Mouse (Mus musculus) forebrain, embryonic 11.5 days (tissue): ENCODE measurements at regions not wholly inside any gene's neighbourhood (a gene's known extent, or its start where the extent isn't known, plus 50 kb on each side); places are given as distances from the start of the nearest gene placed in this dataset.

Experiments
- ATAC-seq: fragments of 200-750 bp; cut with Nextera tagmentation; replicated peaks from 2 replicates; pipeline ENCODE4 v1.8.0; 2017; ENCODE audit warnings: moderate TSS enrichment; ENCODE audit not compliant: low FRiP score
- DNase-seq: peaks from one replicate; pipeline ENCODE4 v3.0.0-alpha.2; 2017; ENCODE audit warnings: low spot score
- H3K27ac ChIP-seq: fragments of 300-500 bp; sonication (generic); 2 replicates; pipeline ENCODE4 v1.5.1; 2014; ENCODE audit warnings: low read depth, low read length
- H3K27me3 ChIP-seq: fragments of 300-500 bp; sonication (generic); 2 replicates; pipeline ENCODE4 v1.6.1; 2014; ENCODE audit warnings: mild to moderate bottlenecking, low read length, mixed read lengths; ENCODE audit not compliant: control insufficient read depth, insufficient read depth
- H3K36me3 ChIP-seq: fragments of 300-500 bp; sonication (generic); 2 replicates; pipeline ENCODE4 v1.6.1; 2014; ENCODE audit warnings: mild to moderate bottlenecking, low read length, moderate library complexity, mixed read lengths; ENCODE audit not compliant: control insufficient read depth, insufficient read depth
- H3K4me1 ChIP-seq: fragments of 300-500 bp; sonication (generic); replicated peaks from 2 replicates; pipeline ENCODE4 v1.6.1; 2014; ENCODE audit warnings: low read length, mixed read lengths; ENCODE audit not compliant: control insufficient read depth, insufficient read depth
- H3K4me2 ChIP-seq: fragments of 300-500 bp; sonication (generic); 2 replicates; pipeline ENCODE4 v1.6.1; 2014; ENCODE audit warnings: low read depth, mild to moderate bottlenecking, low read length, moderate library complexity, mixed read lengths; ENCODE audit not compliant: severe bottlenecking
- H3K4me3 ChIP-seq: fragments of 300-500 bp; sonication (generic); 2 replicates; pipeline ENCODE4 v1.5.1; 2014; ENCODE audit warnings: low read depth, low read length
- H3K9ac ChIP-seq: fragments of 300-500 bp; sonication (generic); 2 replicates; pipeline ENCODE4 v1.6.1; 2014; ENCODE audit warnings: low read length
- H3K9me3 ChIP-seq: fragments of 300-500 bp; sonication (generic); 2 replicates; pipeline ENCODE4 v1.6.1; 2016; ENCODE audit warnings: low read length, mixed read lengths; ENCODE audit not compliant: control insufficient read depth
- WGBS: fragments of 180-500 bp; shearing (Covaris S2); extraction: QIAGEN DNeasy Blood & Tissue Kit; methylation state at CpG from one replicate; pipeline ENCODE4 v1.1.7; 2014; 5-methylcytosine and 5-hydroxymethylcytosine counted together

DNA sequence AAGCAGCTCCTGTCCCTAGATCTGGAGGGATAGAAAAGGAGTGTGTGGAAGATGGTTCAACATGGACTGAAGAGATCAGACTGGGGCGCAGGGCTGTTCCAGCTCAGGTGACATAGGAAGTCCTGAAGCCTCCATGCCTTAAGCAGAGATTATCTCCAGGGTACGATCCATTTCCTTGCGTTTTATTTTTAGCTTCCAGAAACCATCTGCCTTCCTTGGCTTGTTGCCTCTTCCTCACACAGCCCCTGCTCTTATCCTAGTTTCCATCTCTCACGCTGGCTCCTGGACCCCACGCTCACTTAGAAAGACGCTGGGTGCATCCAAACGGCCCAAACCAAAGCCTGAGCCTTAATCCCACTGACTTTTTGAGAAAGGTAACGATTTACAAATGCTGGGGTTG is 206.8 kb upstream of the Daam1 start:
- Histone ChIP-seq H3K36me3 (no peaks in the 10 kb centered on the region), H3K9ac (no peak overlapping the region), H3K27me3 (no peaks in the 10 kb centered on the region), H3K4me1 (no peaks in the 10 kb centered on the region), H3K4me3 (no peak overlapping the region), H3K27ac (no peak overlapping the region), H3K4me2 (no peak overlapping the region), H3K9me3 (no peaks in the 10 kb centered on the region)
- 84% methylated on average over 8 of the region's 8 CpGs for WGBS
- ATAC-seq (no peak), DNase-seq (no peak)

GRCm38 (mm10) chr12:71624676-71625075 is 206.2 kb upstream of the Daam1 start:
- H3K4me2 ChIP-seq = no peak overlapping the region
- no peak for ATAC-seq
- no peak for DNase-seq
- H3K4me3 ChIP-seq = no peak overlapping the region
- no peak overlapping the region for H3K27ac ChIP-seq
- H3K4me1 ChIP-seq = no peaks in the 10 kb centered on the region
- H3K36me3 ChIP-seq = no peaks in the 10 kb centered on the region
- WGBS = 79% methylated on average over 6 of the region's 6 CpGs
- H3K27me3 ChIP-seq = no peaks in the 10 kb centered on the region
- H3K9me3 ChIP-seq = no peaks in the 10 kb centered on the region
- H3K9ac ChIP-seq = no peak overlapping the region

DNA sequence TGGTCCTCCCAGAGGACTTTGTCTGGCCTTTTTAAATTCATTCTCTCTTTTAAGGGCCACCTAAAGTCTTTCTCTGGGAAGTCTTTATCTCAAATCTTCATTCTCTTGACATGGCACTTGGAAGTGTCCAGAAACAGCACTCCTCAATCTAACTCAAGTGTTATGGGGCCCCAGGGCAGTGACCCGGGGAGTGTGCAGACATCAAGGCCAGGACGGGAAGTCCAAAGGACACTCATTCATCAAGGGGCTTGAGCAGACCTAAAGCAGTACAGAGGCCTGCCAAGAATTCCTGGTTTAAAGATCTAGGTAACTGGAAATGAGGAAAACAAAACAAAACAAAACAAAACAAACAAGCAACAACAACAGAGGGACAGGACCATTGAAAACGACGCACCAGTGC is 205.8 kb upstream of the Daam1 start:
- H3K4me2 ChIP-seq = no peak overlapping the region
- no peak overlapping the region for H3K27ac ChIP-seq
- H3K27me3 ChIP-seq = no peaks in the 10 kb centered on the region
- DNase-seq (no peak), ATAC-seq (no peak)
- H3K9me3 ChIP-seq = no peaks in the 10 kb centered on the region
- no peak overlapping the region for H3K4me3 ChIP-seq
- H3K4me1 ChIP-seq = no peaks in the 10 kb centered on the region
- H3K9ac ChIP-seq = no peak overlapping the region
- H3K36me3 ChIP-seq = no peaks in the 10 kb centered on the region
- WGBS = 89% methylated on average over 4 of the region's 4 CpGs

DNA sequence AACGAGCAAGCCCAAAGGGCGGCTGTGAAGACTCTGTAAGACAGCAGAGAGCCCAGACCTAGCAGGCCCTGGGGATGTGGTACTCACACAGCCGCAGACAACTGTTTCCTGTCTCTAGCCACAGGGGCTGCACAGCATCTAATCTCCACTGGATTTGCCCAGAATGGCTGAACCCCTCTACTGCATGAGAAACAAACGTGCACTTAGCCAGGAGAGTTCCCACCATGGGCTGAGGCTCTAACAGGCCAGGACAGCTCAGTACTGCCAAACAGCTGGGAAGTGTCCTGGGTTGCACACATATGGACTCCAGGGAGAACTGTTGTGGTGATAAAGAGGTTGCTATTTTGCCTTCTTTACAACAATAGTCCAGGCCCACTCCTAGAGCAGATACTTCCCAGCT is 204.1 kb upstream of the Daam1 start:
- Histone ChIP-seq H3K27ac (no peak overlapping the region), H3K4me1 (no peaks in the 10 kb centered on the region), H3K4me2 (no peak overlapping the region), H3K27me3 (no peaks in the 10 kb centered on the region), H3K9ac (no peak overlapping the region), H3K9me3 (no peaks in the 10 kb centered on the region), H3K4me3 (no peak overlapping the region), H3K36me3 (no peaks in the 10 kb centered on the region)
- DNase-seq (no peak), ATAC-seq (no peak)
- WGBS = 75% methylated on average over 4 of the region's 4 CpGs

DNA sequence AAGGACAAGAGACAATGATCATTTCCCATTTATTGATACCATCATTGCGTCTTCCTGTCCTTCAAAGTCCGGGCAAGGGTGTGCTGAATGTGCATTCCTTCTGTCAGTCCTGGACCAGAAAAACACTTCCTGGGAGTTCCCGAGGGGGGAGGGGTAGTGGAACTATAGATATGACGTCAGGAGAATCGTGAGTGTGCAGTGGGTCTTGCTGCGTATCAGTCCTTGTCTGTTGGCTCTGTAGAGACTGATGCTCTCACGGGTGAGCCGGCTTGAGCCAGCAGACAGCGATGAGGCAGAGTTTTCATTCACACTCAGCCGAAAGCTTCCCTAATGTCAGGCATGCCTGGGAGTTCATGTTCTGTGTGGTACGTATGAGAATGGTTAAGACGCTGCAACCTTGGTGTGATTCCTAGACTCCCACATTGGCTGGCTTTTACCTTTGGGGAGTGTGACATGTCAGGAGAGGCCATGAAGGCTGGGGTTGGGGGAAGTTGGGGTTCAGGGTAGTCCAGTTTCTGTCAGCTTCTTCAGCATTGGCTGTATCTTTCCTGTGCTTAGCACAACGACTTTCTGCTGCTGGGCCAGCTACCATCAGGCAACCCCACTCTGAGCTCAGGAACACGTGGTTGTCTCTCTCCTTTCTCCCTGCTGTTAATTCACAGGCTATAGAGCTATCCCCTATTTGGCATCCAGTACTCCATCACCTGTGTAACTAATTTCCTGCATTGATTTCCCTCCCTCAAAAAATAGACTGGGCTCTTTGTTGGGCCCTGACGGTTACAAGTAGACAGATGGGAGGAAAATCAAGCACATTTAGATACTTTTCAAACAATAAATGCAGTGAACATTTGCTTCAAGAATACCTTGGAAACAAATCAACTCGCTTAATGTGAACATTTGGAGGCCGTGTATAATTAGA is 203.2 kb upstream of the Daam1 start:
- WGBS = 81% methylated on average over 17 of the region's 17 CpGs
- Histone ChIP-seq H3K9me3 (no peaks in the 10 kb centered on the region), H3K4me1 (no peaks in the 10 kb centered on the region), H3K27ac (no peak overlapping the region), H3K36me3 (no peaks in the 10 kb centered on the region), H3K27me3 (no peaks in the 10 kb centered on the region), H3K9ac (no peak overlapping the region), H3K4me3 (no peak overlapping the region), H3K4me2 (no peak overlapping the region)
- ATAC-seq (no peak), DNase-seq (no peak)

- H3K4me2 ChIP-seq = no peak overlapping the region
- H3K27ac ChIP-seq = no peak overlapping the region
Observed at GRCm38 (mm10) chr12:71628340-71628738, 202.5 kb upstream of the Daam1 start.

DNA sequence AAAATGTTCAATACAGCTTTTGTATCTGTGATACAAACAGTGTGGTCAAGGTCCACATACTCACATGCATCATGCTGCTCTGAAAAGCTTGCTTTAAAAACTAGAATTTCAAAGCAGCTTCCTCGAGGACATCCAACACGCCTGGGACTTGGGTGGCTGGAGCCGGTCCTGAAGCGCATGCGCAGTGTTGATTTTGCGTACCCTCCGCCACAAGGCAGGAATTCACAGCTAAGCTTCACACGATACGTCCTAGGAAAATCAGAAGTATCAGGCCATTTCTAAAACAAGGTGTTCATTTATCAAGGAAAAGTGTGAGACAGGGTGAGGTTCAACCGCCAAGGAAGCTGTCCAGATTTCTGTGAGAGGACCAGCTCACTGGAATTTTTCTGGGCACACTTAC is 202.1 kb upstream of the Daam1 start:
- no peaks in the 10 kb centered on the region for H3K27me3 ChIP-seq
- no peaks in the 10 kb centered on the region for H3K9me3 ChIP-seq
- H3K9ac ChIP-seq = no peak overlapping the region
- 90% methylated on average over 10 of the region's 10 CpGs for WGBS
- H3K36me3 ChIP-seq = no peaks in the 10 kb centered on the region
- no peak for DNase-seq
- H3K4me3 ChIP-seq = no peak overlapping the region
- no peaks in the 10 kb centered on the region for H3K4me1 ChIP-seq
- H3K4me2 ChIP-seq = no peak overlapping the region
- no peak overlapping the region for H3K27ac ChIP-seq
- ATAC-seq = no peak

More at GRCm38 (mm10) chr12:71628340-71628738, 202.5 kb upstream of the Daam1 start:
- H3K9me3 ChIP-seq = no peaks in the 10 kb centered on the region
- DNase-seq = no peak
- H3K9ac ChIP-seq = no peak overlapping the region
- H3K27me3 ChIP-seq = no peaks in the 10 kb centered on the region
- ATAC-seq = no peak
- 79% methylated on average over 5 of the region's 5 CpGs for WGBS
- H3K4me3 ChIP-seq = no peak overlapping the region
- no peaks in the 10 kb centered on the region for H3K4me1 ChIP-seq
- no peaks in the 10 kb centered on the region for H3K36me3 ChIP-seq

DNA sequence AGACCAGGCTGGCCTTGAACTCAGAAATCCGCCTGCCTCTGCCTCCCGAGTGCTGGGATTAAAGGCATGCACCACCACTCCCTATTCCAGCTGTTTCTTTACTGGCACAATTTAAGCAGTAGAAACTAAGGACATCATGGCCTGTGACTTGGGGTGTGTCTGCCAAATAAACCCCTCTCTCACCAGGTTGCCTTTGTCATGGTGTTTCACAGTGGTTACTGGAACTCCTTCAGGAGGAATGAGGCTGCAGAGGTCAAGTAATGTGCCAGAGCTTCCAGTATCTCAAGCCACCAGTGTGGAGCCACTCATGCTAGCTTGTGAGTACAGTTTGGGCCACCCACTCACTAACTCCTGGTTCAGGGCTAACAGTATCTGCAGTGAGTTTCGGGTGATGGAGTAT is 200.5 kb upstream of the Daam1 start:
- H3K4me1 ChIP-seq = no peaks in the 10 kb centered on the region
- DNase-seq (no peak), ATAC-seq (no peak)
- H3K27ac ChIP-seq = no peak overlapping the region
- no peak overlapping the region for H3K9ac ChIP-seq
- no peak overlapping the region for H3K4me3 ChIP-seq
- WGBS = 88% methylated on average over 3 of the region's 3 CpGs
- H3K36me3 ChIP-seq = no peaks in the 10 kb centered on the region
- H3K9me3 ChIP-seq = no peaks in the 10 kb centered on the region
- no peak overlapping the region for H3K4me2 ChIP-seq
- H3K27me3 ChIP-seq = no peaks in the 10 kb centered on the region

GRCm38 (mm10) chr12:71636300-71636699 is 194.6 kb upstream of the Daam1 start:
- 92% methylated on average over 6 of the region's 6 CpGs for WGBS
- ATAC-seq = no peak
- H3K36me3 ChIP-seq = no peaks in the 10 kb centered on the region
- no peak overlapping the region for H3K4me3 ChIP-seq
- no peaks in the 10 kb centered on the region for H3K4me1 ChIP-seq
- H3K27ac ChIP-seq = no peak overlapping the region
- H3K9ac ChIP-seq = no peak overlapping the region
- H3K9me3 ChIP-seq = no peaks in the 10 kb centered on the region
- no peak overlapping the region for H3K4me2 ChIP-seq
- no peak for DNase-seq
- H3K27me3 ChIP-seq = no peaks in the 10 kb centered on the region; the same call in 1 of the 2 replicates
